Mouse (Mus musculus): ENCODE results near the gene Tbrg1.

- no peak for TF ChIP-seq CTCF (IDR thresholded peaks at IDR 0.05; ENCODE audit: control insufficient read depth, insufficient read depth, insufficient read length)
- TF ChIP-seq CEBPB (IDR thresholded peaks at IDR 0.05; ENCODE audit: low read depth) = no peak
- TF ChIP-seq MAX (IDR thresholded peaks at IDR 0.05) = no peak
- TF ChIP-seq FOSL1 (IDR thresholded peaks at IDR 0.05; ENCODE audit: insufficient read depth, low read length, poor library complexity, severe bottlenecking) = no peak
- no peak for TF ChIP-seq USF1 (IDR thresholded peaks at IDR 0.05; ENCODE audit: low read depth)
Observed at GRCm38 (mm10) chr9:37646246-37646645, 10.9 kb downstream of the Tbrg1 start.

Measured in C2C12 (cell line).